Mouse (Mus musculus) inflammation-experienced regulatory T-cells, adult 6 months (primary cell): ENCODE measurements around the gene 1500015O10Rik. TPM values are rescaled to one million over a fixed set of nuclear protein-coding genes. Genes with fewer than 3 reads are reported as not detected.

ENCODE experiments used
- ATAC-seq: one replicate; pipeline ENCODE4 v1.8.0; 2017
- polyA plus RNA-seq, 3 experiments: library from polyadenylated mRNA; unstranded; fragments of 100-300 nt; shearing (Covaris generic); gene quantifications; one replicate each; pipeline ENCODE4 v1.2.1; 2017

The 1500015O10Rik gene
- polyA plus RNA-seq, 3 experiments from 2014 or later, result 0.38 TPM; not detected in 2

DNA sequence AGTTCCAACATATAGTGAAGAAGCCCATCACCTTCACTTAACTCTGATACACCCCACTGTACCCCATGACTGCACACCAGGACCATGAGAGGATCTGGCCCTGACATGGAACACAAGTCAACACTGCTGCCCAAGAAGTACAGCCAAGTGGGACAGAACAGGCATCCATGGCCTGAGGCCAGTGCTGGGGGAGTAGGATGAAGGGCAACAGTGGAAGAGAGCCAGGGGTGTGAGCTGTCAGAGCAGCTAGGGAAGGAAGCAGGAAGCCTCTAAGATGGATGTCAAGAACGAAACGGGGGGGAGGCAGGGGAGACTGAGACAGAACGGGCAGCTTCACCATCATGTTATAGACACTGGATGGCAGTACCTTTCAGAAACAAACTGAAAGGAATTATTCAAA, 45.7 kb downstream of the 1500015O10Rik start:
- no peak for ATAC-seq

DNA sequence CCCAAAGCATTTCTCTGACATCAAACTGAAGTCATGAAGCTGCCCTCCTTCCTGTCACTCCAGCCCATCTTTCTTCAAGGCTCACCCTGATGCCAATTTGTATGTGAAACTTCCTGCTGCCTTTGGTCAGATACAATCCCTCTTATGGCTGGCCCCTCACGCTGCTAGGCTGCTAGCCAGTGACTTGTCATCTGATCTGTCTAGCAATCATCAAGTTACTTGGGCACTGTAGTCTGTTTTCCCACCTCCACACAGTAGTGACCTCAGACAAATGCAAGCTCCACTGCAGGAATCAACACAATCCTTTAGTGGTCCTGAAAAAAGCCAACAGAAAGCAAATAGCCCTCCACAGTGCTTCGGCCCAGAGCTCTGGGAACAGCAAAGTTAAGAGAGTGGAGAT, 50.8 kb downstream of the 1500015O10Rik start:
- no peak for ATAC-seq

- no peak for ATAC-seq
These were observed 51.3 kb downstream of the 1500015O10Rik start for GRCm38 (mm10) chr1:43781672-43782071.

DNA sequence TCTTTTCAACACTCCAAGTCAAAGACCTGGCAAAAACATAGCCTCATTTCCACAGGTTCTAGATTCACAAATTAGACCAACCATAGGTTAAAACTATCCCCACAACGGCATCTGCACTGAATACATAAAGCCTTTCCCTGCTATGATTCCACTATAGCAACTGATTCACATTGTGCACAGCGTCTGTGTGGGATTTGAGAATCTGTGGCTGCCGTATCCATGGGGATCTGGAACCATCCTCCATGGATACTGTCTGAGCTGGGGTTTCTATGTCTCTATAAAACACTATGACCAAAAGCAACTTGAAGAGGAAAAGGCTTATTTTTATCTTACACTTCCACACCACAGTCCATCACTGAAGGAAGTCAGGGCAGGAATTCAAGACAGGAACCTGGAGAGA, 52.3 kb downstream of the 1500015O10Rik start:
- ATAC-seq, result no peak

DNA sequence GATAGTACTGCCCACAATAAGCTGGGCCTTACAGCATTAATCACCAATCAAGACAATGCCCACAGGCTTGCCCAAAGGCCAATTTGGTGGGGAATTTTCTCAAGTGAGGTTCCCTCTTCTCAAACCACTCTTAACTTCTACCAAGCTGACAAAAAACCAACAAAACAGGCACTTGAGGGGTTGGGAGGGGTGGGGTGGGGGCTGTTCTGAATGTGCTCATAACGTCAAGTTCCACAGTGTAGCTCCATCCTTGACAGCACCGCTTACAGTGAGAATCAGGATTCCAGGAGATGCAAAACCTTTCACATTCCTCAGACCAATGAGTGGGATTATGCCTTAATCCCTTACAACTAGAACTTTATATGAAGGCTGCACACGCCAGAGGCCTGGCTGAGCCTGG, 52.8 kb downstream of the 1500015O10Rik start:
- ATAC-seq, result no peak

GRCm38 (mm10) chr1:43785316-43785715, 54.9 kb downstream of the 1500015O10Rik start:
- no peak for ATAC-seq

- no peak for ATAC-seq
These were observed 56.3 kb downstream of the 1500015O10Rik start for GRCm38 (mm10) chr1:43786711-43787110.

DNA sequence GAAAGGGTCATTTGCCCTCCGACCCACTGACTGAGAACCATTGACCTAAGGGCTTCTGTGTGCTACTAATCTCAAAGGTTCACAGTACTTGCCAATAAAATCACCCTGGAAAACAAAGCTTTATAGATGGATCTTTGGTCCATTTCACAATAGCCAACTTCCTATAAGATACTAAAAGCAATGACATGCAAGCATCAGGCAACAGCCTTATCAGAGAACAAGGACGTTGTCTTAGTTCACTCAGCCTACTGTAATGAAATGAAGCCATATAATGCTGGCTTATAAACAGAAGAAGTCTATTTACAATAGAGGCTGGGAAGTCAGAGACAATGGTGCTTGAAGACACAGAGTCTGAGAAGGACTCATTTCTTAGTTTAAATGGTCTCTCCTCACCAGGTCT, 59.4 kb downstream of the 1500015O10Rik start:
- ATAC-seq, result no peak

Other genes starting within 250 kb of the 1500015O10Rik start
- 10 to 100 TPM; 11.7 to 20.0 (median 15.8) TPM for gene Uxs1, start 97.2 kb downstream of the 1500015O10Rik start, polyA plus RNA-seq
- gene Tpp2, start 203.0 kb downstream of the 1500015O10Rik start, polyA plus RNA-seq, result 100 to 1,000 TPM; 116 to 130 (median 128) TPM